Mouse (Mus musculus): Measurements from ENCODE around the gene 6030445D17Rik.

The 6030445D17Rik gene

GRCm38 (mm10) chr4:136461206-136461605 is 844 bp upstream of the 6030445D17Rik start:
- no peak for DNase-seq

GRCm38 (mm10) chr4:136461761-136462085 is 327 bp upstream of the 6030445D17Rik start:
- DNase-seq, result no peak

GRCm38 (mm10) chr4:136462839-136463178 is 759 bp downstream of the 6030445D17Rik start:
- no peak for DNase-seq

- DNase-seq, result no peak
Observed at GRCm38 (mm10) chr4:136463436-136463835, 1.4 kb downstream of the 6030445D17Rik start.

- DNase-seq, result peak; percentile 81 to 88
Observed at GRCm38 (mm10) chr4:136466226-136466625, 4.2 kb downstream of the 6030445D17Rik start.

- DNase-seq, result peak; percentile 58 to 65
Observed at GRCm38 (mm10) chr4:136468553-136469327, 6.7 kb downstream of the 6030445D17Rik start.

- DNase-seq, result peak; percentile 98
Observed at GRCm38 (mm10) chr4:136469371-136469903, 7.4 kb downstream of the 6030445D17Rik start, which contains the start of gene Luzp1. Gene Luzp1, plus strand, starts transcription at chr4:136469761.

GRCm38 (mm10) chr4:136469941-136470346 is 7.9 kb downstream of the 6030445D17Rik start:
- DNase-seq, result no peak

- DNase-seq, result peak; percentile 78 to 82
Observed at GRCm38 (mm10) chr4:136470347-136471071, 8.5 kb downstream of the 6030445D17Rik start.

- no peak for DNase-seq
Observed at GRCm38 (mm10) chr4:136476692-136477091, 14.6 kb downstream of the 6030445D17Rik start.

- no peak for DNase-seq
Observed at GRCm38 (mm10) chr4:136486549-136486948, 24.5 kb downstream of the 6030445D17Rik start.

GRCm38 (mm10) chr4:136495993-136496392 is 33.9 kb downstream of the 6030445D17Rik start:
- no peak for DNase-seq

- no peak for DNase-seq
Observed at GRCm38 (mm10) chr4:136505426-136506215, 43.6 kb downstream of the 6030445D17Rik start.

- peak in 1 of 2 experiments; percentile 36 for DNase-seq
Observed at GRCm38 (mm10) chr4:136509857-136510256, 47.8 kb downstream of the 6030445D17Rik start.

GRCm38 (mm10) chr4:136511708-136512107 is 49.7 kb downstream of the 6030445D17Rik start:
- DNase-seq, result no peak

GRCm38 (mm10) chr4:136512905-136513304 is 50.9 kb downstream of the 6030445D17Rik start:
- peak in 1 of 2 experiments; percentile 10 for DNase-seq

Measured in cerebellum, postnatal 25 days (tissue).